Mouse (Mus musculus) lung, postnatal 25 days (tissue): ENCODE data around the gene Pramef6.
"Not testable (repeated sequence)": the region's sequence is repeated elsewhere in the genome, so short reads cannot be mapped to it uniquely, and the experiment has no call there.

Source experiments
- DNase-seq: peaks from one replicate; pipeline ENCODE4 v3.0.0; 2022; ENCODE audit warnings: low spot score

Gene Pramef6

GRCm38 (mm10) chr4:143900280-143900679 lies at the start of gene Pramef6:
Pramef6 (minus strand) TSS chr4:143900380.
- DNase-seq, result not testable (repeated sequence)

DNA sequence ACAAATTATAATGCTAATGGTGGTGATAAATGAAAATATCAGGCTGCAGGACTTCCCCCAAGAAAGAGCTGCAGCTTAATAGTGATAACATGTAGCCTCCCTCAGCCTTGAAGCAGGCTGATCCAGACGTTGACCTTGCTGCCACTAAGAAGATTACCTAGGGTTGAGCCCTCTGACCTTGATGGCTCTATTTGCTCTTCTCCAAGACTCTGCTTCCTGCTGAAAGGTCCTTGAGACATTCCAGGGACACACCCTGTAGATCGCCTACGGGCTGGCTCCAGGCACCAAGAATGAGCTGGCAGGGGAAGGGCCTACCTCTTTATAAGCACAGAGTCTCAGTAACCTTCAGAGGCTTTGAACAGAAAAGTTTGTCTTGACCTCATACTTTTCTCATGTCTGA lies 5.8 kb downstream of the Pramef6 start:
- DNase-seq, result not testable (repeated sequence)

DNA sequence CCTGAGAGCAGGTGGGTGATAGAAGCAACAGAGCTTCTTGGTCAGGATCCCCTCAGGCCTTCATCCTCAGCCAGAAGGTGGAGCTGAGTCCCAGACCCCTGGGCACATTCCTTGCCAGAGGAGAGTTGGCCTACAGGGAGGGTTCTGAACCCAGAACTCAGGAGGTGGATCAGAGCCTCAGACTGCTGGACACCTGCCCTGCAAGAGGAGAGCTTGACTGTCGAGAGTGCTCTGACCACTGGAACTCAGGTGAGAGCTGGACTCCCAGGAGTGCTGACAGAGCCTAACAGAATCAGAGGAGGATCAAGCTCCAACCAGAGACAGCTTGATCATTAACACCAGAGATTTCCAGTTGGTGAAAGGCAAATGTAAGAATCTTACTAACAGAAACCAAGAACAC lies 17.8 kb downstream of the Pramef6 start:
- DNase-seq, result not testable (repeated sequence)

- not testable (repeated sequence) for DNase-seq
Observed at GRCm38 (mm10) chr4:143846197-143846596, 54.0 kb downstream of the Pramef6 start, which contains the start of gene Gm13103. Gm13103 (plus strand) TSS chr4:143846497.
